Comparison of ENCODE assay signal across 15 mouse cellular contexts in the genomic region with DNA sequence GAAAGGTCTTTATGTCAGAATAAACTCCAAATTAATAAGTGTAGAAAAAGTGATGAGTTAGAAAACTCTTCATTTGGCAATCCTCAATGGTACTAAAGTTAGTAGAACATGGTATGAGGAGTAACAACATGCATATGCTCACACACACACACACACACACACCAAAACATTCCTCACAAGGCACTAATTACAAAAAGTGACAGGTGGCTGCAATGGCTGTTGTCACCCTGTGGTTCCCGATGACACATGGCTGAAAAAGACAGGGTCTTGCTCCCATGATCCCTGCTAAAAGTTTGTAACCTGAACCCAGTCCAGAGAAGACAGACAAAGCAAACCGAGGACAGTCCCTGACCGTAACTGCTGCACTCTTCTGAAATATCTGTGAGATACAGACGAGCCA.
"Had no signal": no experiment of that assay in that cellular context is flagged by ENCODE, and none has a peak within 500 bp of the region (broad histone marks: within the 10 kb centered on the region; RNA-seq: fewer than 3 reads in every experiment).

No protein-coding gene starts in this region.

- H3K4me1 ChIP-seq: midbrain, embryonic 10.5 days; midbrain, embryonic 12.5 days; neural tube, embryonic 12.5 days; stomach, embryonic 15.5 days had no signal

- DNase-seq: lung, adult 18-20 months; lung, embryonic 14.5 days; lung, postnatal 10 days; lung, postnatal 4 days; midbrain, embryonic 14.5 days; right cerebral cortex, postnatal 14 days; thymus, adult 2 months; thymus, postnatal 25 days; thymus, postnatal 4 days had no signal

- H3K27ac ChIP-seq: midbrain, embryonic 12.5 days; neural tube, embryonic 12.5 days; stomach, embryonic 15.5 days; stomach, postnatal 0 days had no signal

- ATAC-seq: midbrain, embryonic 16.5 days had no signal

- H3K9me3 ChIP-seq: midbrain, embryonic 10.5 days; midbrain, embryonic 12.5 days; neural tube, embryonic 12.5 days; stomach, embryonic 15.5 days had no signal

- H3K36me3 ChIP-seq: midbrain, embryonic 10.5 days; midbrain, embryonic 12.5 days; neural tube, embryonic 12.5 days; stomach, embryonic 15.5 days had no signal

- H3K27me3 ChIP-seq: midbrain, embryonic 12.5 days; neural tube, embryonic 12.5 days; stomach, embryonic 15.5 days had no signal

- H3K9ac ChIP-seq: lung, embryonic 14.5 days; midbrain, embryonic 12.5 days; neural tube, embryonic 12.5 days; stomach, embryonic 15.5 days had no signal

- H3K4me2 ChIP-seq: lung, embryonic 14.5 days; midbrain, embryonic 12.5 days; neural tube, embryonic 12.5 days; stomach, embryonic 15.5 days had no signal

- H3K4me3 ChIP-seq: midbrain, embryonic 10.5 days; midbrain, embryonic 12.5 days; neural tube, embryonic 12.5 days; stomach, embryonic 15.5 days had no signal
